Mouse (Mus musculus) CD8-positive naive resting alpha-beta T cell, adult 2 months (primary cell): Measurements from ENCODE around the gene Tsks.
A peak's percentile ranks its signal among the peaks of the same experiment; 100 is the strongest.

Source experiments
- DNase-seq, 2 experiments: peaks; one replicate each; pipeline ENCODE4 v3.0.0; 2022; ENCODE audit warnings: low read depth in 2 of 2, low spot score in 2 of 2

Gene Tsks

DNA sequence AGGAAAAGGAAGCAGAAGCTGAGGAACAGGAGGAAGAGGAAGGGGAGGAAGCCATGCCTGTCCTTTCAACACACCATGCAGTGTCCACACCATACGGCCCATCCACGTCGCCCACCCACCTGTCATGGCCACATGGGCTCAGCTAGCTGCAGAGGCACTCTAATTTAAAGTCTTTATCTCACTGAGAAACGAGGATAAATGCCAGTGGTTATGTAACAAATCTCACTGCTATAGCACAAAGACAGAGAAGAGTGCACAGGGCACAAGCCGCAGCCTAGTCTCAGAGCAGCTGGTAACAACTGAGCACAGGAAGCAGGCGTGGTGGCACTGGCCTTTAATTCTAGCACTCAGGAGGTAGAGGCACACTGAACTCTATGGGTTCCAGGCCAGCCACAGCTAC lies 6.9 kb downstream of the Tsks start:
- no peak for DNase-seq

- DNase-seq: no peak
These were observed 9.0 kb downstream of the Tsks start for GRCm38 (mm10) chr7:44951960-44952359.

- no peak for DNase-seq
These were observed 9.8 kb downstream of the Tsks start for GRCm38 (mm10) chr7:44952611-44953306.

- DNase-seq: no peak
These were observed 10.6 kb downstream of the Tsks start for GRCm38 (mm10) chr7:44953561-44953960.

- no peak for DNase-seq
These were observed 11.3 kb downstream of the Tsks start for GRCm38 (mm10) chr7:44954091-44954885.

GRCm38 (mm10) chr7:44955628-44956027 lies 12.6 kb downstream of the Tsks start:
- peak in 1 of 2 experiments; percentile 29 for DNase-seq

- no peak for DNase-seq
These were observed 13.3 kb downstream of the Tsks start for GRCm38 (mm10) chr7:44956266-44956665.

DNA sequence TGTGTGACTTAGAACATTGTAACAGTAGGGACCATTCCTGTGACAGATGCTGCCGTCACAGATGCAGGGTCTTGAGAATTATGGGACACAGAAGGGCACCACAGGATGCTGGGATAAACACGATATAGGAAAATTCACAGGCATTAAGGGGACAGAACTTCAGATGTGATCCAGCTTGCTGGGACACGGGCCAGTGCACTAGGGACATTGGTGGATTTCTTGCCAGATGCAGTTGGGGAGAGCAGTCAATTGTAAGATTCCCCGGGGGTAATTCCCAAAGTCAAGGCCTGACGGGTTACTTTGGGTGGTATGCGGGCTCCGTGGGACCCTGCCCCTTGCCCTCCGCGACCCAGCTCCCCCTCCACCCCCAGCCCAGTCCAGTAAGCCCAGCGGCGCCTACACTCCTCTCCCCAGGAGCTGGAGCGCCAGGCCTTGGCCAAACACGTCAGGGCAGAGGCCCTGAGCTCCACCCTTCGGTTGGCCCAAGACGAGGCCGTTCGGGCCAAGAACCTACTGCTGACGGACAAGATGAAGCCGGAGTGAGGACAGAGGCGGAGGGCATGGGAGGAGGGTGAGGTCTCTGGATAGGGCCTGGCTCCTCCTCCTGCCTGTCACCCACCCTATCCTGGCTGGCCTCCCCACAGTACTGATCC lies 14.3 kb downstream of the Tsks start:
- no peak for DNase-seq

GRCm38 (mm10) chr7:44958208-44958607 lies 15.2 kb downstream of the Tsks start:
- DNase-seq: no peak

GRCm38 (mm10) chr7:44959281-44959680 lies 16.3 kb downstream of the Tsks start:
- no peak for DNase-seq

GRCm38 (mm10) chr7:44959874-44960511 lies 17.0 kb downstream of the Tsks start:
- no peak for DNase-seq

DNA sequence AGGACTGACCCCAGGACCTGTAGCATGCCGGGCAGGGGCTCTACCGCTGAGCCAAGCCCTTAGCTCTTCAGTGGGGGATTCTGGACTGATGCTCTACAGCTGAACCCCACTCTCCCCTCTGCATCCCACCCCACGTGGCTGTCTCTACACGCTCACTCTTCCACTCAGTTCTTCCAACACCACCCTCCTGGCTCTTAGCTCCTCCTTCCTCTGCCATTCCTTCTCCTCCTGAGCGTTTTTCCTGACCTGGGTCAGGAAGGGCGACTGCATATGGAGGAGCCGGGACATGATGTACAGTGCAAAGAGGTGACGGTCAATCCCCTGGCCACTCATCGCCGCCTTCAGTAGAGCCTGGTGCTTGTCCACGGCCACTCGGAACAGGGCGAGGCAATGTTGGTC lies 17.5 kb downstream of the Tsks start:
- no peak for DNase-seq

GRCm38 (mm10) chr7:44962337-44962736 lies 19.3 kb downstream of the Tsks start:
- DNase-seq: no peak

DNA sequence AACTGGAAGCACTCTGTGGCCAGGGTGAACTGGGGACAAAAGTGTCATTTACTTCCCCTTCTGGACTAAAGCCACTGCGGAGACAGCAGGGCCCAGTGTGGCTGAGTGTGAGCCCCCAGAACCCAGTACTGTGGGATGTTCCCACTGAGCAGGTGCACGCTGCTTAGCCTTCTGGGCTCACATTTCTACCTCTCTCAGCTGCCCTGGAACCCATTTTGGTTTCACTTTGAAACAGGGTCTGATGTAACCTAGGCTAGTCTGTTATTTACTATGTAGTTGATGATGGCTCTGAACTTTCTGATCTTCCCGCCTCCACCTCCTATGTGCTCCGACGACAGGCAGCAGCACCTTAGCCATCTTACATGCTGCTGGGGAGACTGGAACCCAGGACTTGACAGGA lies 19.8 kb downstream of the Tsks start:
- no peak for DNase-seq

- no peak for DNase-seq
These were observed 22.0 kb downstream of the Tsks start for GRCm38 (mm10) chr7:44964990-44965389.

DNA sequence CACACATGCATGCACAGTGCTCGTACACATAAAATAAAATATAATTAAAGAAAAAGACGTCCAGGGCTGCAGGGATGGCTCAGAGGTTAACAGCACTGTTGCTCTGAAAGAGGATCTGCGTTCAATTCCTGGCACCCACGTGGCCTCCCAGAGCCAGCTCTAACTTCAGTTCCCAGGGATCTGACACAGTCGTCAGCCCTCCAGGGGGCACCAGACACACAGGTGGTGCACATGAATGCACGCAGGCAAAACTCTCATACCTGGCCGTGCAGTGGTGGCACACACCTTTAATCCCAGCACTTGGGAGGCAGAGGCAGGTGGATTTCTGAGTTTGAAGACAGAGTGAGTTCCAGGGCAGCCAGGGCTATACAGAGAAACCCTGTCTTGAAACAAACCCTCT lies 23.0 kb downstream of the Tsks start:
- DNase-seq: no peak

DNA sequence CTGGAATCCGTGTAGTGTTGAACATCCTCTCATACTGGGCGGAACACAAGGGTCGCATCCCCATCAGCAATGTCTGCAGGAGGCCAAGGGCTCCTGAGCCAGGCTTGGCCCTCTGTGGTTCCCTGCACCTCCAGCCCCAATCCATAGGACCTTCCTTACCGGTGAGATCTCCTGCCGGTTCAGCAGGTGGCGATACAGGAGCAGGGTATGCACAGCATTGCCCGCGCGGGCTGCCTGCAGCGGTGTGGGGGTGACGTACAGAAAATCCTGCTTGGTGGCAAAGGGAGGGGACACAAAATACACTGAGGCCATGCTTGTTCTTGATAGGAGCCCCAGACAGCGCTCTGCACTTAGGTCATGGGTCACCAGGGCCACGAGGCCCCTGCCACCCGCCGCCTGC lies 23.6 kb downstream of the Tsks start:
- no peak for DNase-seq

GRCm38 (mm10) chr7:44970231-44970691 lies 27.3 kb downstream of the Tsks start:
- peak; percentile 52 to 70 for DNase-seq

DNA sequence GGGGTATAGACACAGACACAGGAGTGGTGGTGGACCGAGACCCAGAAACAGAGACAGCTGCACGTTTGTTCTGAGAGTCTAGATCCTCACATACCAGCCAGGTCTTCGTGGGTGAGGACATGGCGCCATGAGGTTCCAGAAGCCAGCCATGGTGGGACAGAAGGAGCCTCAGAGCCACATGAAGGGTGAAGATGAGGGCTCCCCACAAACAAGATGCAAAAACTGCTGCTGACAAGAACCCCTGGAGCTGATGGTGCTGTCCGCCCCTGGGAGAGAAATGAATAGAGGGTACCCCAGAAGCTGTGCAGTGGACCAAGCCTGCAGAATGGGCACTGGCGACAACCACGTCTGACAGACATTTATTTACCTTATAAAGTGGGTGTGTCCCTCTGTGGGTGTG lies 28.1 kb downstream of the Tsks start:
- no peak for DNase-seq

- no peak for DNase-seq
These were observed 30.6 kb downstream of the Tsks start for GRCm38 (mm10) chr7:44973415-44974130.
